Mouse (Mus musculus) neural tube, embryonic 15.5 days (tissue): ENCODE measurements around the gene Efl1. TPM values are rescaled to one million over a fixed set of nuclear protein-coding genes. Genes with fewer than 3 reads are reported as not detected.

ENCODE experiments used
- ATAC-seq: fragments of 200-750 bp; cut with Nextera tagmentation; 2 replicates; pipeline ENCODE4 v1.8.0; 2017; ENCODE audit warnings: mild to moderate bottlenecking, moderate TSS enrichment, moderate library complexity; ENCODE audit not compliant: low FRiP score
- H3K27ac ChIP-seq: fragments of 300-500 bp; sonication (generic); replicated peaks from 2 replicates; pipeline ENCODE4 v1.5.1; 2015; ENCODE audit warnings: mild to moderate bottlenecking, inconsistent platforms
- H3K27me3 ChIP-seq: fragments of 300-500 bp; sonication (generic); replicated peaks from 2 replicates; pipeline ENCODE4 v1.6.1; 2015; ENCODE audit warnings: inconsistent platforms
- H3K36me3 ChIP-seq: fragments of 300-500 bp; sonication (generic); 2 replicates; pipeline ENCODE4 v1.6.1; 2015; ENCODE audit warnings: inconsistent platforms
- H3K4me1 ChIP-seq: fragments of 300-500 bp; sonication (generic); 2 replicates; pipeline ENCODE4 v1.6.1; 2015; ENCODE audit warnings: inconsistent platforms
- H3K4me2 ChIP-seq: fragments of 300-500 bp; sonication (generic); 2 replicates; pipeline ENCODE4 v1.6.1; 2015; ENCODE audit warnings: inconsistent platforms, mild to moderate bottlenecking, moderate library complexity
- H3K4me3 ChIP-seq: fragments of 300-500 bp; sonication (generic); replicated peaks from 2 replicates; pipeline ENCODE4 v1.5.1; 2015; ENCODE audit warnings: mild to moderate bottlenecking, inconsistent platforms
- H3K9ac ChIP-seq: fragments of 300-500 bp; sonication (generic); replicated peaks from 2 replicates; pipeline ENCODE4 v1.6.1; 2015; ENCODE audit warnings: mild to moderate bottlenecking, inconsistent platforms
- H3K9me3 ChIP-seq: fragments of 300-500 bp; sonication (generic); replicated peaks from 2 replicates; pipeline ENCODE4 v1.6.1; 2016; ENCODE audit warnings: inconsistent platforms
- WGBS: fragments of 180-500 bp; shearing (Covaris S2); methylation state at CpG from one replicate; pipeline ENCODE4 v1.1.7; 2015; ENCODE audit warnings: mixed read lengths; 5-methylcytosine and 5-hydroxymethylcytosine counted together
- polyA plus RNA-seq: library from polyadenylated mRNA; unstranded; fragments of >200 nt; fragmentation: Nextera tagmentation; extraction: Ambion mirVana; gene quantifications from 2 replicates; pipeline ENCODE4 v1.2.1, GENCODE M21; 2015

The Efl1 gene
- polyA plus RNA-seq, result 20.8 and 21.1 TPM in 2 replicates

DNA sequence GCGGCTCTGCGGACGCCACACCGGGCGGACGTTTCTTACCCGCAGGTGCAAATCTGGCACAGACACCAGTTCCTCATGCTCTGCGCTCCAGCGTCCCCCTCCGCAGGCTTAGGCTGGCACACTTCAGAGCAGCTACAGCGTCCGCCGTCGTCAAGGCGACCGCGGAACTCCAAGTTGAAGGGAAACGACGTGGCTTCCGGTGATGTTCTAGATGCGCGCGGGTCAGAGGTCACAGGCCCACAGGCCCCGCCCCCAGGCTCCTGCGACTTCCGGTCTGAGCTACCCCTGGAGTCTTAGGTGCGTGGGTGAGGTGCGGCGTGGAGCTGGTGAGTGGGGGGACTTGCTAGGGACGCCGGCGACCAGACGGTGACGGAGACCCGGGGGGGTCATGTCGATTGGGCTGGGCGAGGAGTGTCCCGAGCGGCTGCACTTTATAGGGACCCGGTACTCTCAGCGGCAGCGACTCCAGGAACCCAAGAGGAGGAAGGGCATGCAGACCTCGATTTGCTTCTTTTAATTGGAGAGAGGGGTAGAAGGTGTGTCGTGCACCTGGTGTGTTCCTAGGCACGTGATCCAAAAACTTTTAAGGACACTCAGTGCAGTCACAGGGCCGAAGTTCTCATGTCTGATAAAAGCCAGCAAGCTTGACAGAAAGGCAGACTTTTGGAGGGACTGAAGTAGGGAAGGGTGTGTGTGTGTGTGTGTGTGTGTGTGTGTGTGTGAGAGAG is at the start of gene Efl1, which contains the start of gene Saxo2:
TSS of gene Efl1 (plus strand) at position 262 of the 728 bp plus-strand sequence.
TSS of gene Saxo2 (minus strand) at position 176 of the 728 bp plus-strand sequence.
- WGBS, result under 1% methylated on average over 46 of the region's 46 CpGs
- no peaks in the 10 kb centered on the region for H3K9me3 ChIP-seq
- peak; percentile 98 for ATAC-seq
- H3K4me3 ChIP-seq, result peak within 1 kb of the TSS; percentile 81
- 0 out of 2 replicates have a peak, but pooled peaks cover 6% of the 10 kb centered on the region for H3K36me3 ChIP-seq
- H3K27ac ChIP-seq, result peak within 1 kb of the TSS; percentile 6; the same call in 1 of the 2 replicates
- H3K4me2 ChIP-seq, result peak within 1 kb of the TSS; percentile 66
- H3K27me3 ChIP-seq, result no peaks in the 10 kb centered on the region
- peak within 1 kb of the TSS; percentile 70 for H3K9ac ChIP-seq
- peaks cover 26% of the 10 kb centered on the region for H3K4me1 ChIP-seq

DNA sequence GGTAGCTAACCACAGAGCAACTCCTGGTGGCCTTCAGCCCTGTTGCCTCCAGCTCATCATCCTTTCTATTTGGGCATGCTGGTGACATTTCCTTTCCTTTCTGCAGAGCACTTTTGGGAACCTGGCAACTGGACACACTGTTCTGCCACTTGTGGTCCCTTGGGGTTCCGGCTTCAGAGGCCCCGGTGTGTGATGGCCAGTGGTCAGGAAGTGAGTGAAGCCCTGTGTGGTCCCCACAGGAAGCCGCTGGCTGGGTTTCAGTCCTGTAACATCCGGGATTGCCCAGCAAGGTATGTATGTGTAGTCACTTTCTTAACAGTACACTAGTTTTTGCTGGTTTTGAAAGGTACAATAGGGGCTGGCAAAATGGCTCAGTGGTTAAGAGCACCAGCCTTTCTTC is 46.4 kb upstream of the Efl1 start:
- ATAC-seq, result no peak
- no peak overlapping the region for H3K27ac ChIP-seq
- no peaks in the 10 kb centered on the region for H3K9me3 ChIP-seq
- H3K4me2 ChIP-seq, result no peak overlapping the region
- H3K36me3 ChIP-seq, result no peaks in the 10 kb centered on the region
- no peaks in the 10 kb centered on the region for H3K27me3 ChIP-seq
- H3K9ac ChIP-seq, result no peak overlapping the region
- WGBS, result 90% methylated on average over 4 of the region's 4 CpGs
- no peaks in the 10 kb centered on the region; the same call in 1 of the 2 replicates for H3K4me1 ChIP-seq
- no peak overlapping the region for H3K4me3 ChIP-seq

DNA sequence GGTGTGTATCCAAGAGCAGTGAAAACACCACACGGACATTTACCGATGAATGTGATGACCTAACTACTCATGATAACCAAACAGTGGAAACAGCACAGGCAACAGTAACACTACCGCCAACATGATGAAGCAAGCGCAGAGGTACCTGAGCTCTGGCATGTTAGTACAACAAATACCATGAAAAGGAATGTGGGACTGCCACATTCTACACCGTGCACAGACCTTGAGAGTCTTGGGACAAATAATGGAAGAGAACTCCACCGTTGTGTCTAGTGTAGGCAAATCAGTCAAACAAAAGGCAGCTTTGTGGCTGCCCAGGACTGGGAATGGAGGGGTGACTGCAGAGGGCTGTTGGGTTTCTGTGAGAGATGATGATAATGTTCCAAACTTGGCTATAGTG is 43.0 kb upstream of the Efl1 start:
- Histone ChIP-seq H3K36me3 (no peaks in the 10 kb centered on the region), H3K9me3 (no peaks in the 10 kb centered on the region), H3K4me3 (no peak overlapping the region), H3K4me2 (no peak overlapping the region), H3K27ac (no peak overlapping the region), H3K4me1 (no peaks in the 10 kb centered on the region; the same call in 1 of the 2 replicates), H3K9ac (no peak overlapping the region), H3K27me3 (no peaks in the 10 kb centered on the region)
- no peak for ATAC-seq
- 87% methylated on average over 6 of the region's 6 CpGs for WGBS

DNA sequence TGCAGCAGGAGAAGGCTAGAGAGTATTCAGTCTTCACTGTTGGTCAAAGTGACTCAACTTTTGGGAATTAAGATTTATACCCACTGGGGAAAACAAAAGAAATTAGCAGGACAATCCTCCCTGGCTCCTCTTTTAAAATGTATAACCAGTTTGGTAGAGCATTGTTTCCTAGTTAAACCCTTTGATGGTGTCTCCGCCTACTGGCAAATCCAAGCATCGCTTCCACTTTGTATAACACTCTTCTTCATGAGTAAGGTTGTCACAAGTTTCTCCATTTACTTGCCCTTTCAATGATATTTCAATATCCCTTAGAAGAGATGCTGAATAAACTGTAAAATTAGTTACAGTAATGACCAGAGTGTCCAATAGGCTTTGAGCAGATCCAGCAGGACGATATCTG is 38.8 kb upstream of the Efl1 start:
- Histone ChIP-seq H3K9me3 (no peaks in the 10 kb centered on the region), H3K4me2 (no peak overlapping the region), H3K27me3 (no peaks in the 10 kb centered on the region), H3K27ac (no peak overlapping the region), H3K36me3 (no peaks in the 10 kb centered on the region), H3K4me1 (no peaks in the 10 kb centered on the region), H3K4me3 (no peak overlapping the region), H3K9ac (no peak overlapping the region)
- no peak for ATAC-seq
- WGBS, result 75% methylated on average over 3 of the region's 3 CpGs

GRCm38 (mm10) chr7:82625342-82625741 is 23.1 kb upstream of the Efl1 start:
- no peaks in the 10 kb centered on the region for H3K9me3 ChIP-seq
- 22% methylated on average over 7 of the region's 7 CpGs for WGBS
- no peak for ATAC-seq
- H3K4me2 ChIP-seq, result no peak overlapping the region
- H3K4me3 ChIP-seq, result no peak overlapping the region
- H3K9ac ChIP-seq, result no peak overlapping the region
- no peaks in the 10 kb centered on the region for H3K4me1 ChIP-seq
- no peaks in the 10 kb centered on the region for H3K36me3 ChIP-seq
- no peak overlapping the region for H3K27ac ChIP-seq
- no peaks in the 10 kb centered on the region for H3K27me3 ChIP-seq

DNA sequence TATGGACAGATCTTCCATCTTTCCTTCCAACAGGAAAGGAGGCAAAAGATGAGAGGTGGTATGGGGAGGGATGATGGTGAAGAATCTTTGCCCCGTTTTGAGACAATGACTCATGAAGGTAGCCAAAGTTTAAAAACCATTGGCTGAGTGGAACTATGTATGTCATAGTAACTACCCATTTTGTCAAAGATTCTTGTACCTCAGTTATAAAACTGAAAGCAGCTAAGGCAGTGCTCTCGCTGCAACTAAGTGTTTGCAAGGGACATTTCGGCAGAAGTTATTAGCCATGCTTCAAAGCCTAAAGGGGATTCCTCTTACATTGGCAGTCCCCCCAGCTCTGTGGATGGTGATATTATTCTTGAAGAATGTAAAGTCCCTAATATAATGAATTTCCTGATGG is 1.2 kb upstream of the Efl1 start:
- Histone ChIP-seq H3K4me1 (peaks cover 26% of the 10 kb centered on the region), H3K9me3 (no peaks in the 10 kb centered on the region), H3K27me3 (no peaks in the 10 kb centered on the region), H3K4me2 (no peak overlapping the region; the same call in 1 of the 2 replicates), H3K36me3 (0 out of 2 replicates have a peak, but pooled peaks cover 5% of the 10 kb centered on the region), H3K4me3 (no peak overlapping the region), H3K27ac (no peak overlapping the region), H3K9ac (no peak overlapping the region)
- WGBS, result 91% methylated on average over 3 of the region's 3 CpGs
- no peak for ATAC-seq

- no peak overlapping the region for H3K27ac ChIP-seq
- H3K4me2 ChIP-seq, result peak overlapping the region; percentile 66
- H3K9ac ChIP-seq, result peak overlapping the region; percentile 70
- H3K9me3 ChIP-seq, result no peaks in the 10 kb centered on the region
- ATAC-seq, result no peak; the same call in 1 of the 2 replicates
- peaks cover 26% of the 10 kb centered on the region for H3K4me1 ChIP-seq
- no peaks in the 10 kb centered on the region for H3K27me3 ChIP-seq
- peak overlapping the region; percentile 81 for H3K4me3 ChIP-seq
- WGBS, result 34% methylated on average over 4 of the region's 4 CpGs
- 0 out of 2 replicates have a peak, but pooled peaks cover 6% of the 10 kb centered on the region for H3K36me3 ChIP-seq
Measured at GRCm38 (mm10) chr7:82647909-82648308, 505 bp upstream of the Efl1 start.

DNA sequence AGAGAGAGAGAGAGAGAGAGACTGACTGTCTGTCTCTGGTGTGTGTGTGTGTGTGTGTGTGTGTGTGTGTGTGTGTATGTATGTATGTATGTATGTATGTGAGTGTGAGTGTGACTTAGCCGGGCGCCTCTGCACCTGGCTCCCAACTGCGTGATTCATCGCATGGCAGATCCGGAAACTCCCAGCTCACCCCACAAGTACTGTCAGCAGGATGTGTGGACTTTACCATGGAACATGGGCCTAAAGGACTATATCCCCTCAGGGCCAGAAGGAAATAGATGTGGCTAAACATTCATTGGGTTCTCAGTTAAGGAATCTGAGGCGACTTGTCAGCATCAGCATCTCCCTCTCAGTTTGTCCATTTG is 649 bp downstream of the Efl1 start:
- ATAC-seq, result no peak; the same call in 1 of the 2 replicates
- Histone ChIP-seq H3K36me3 (0 out of 2 replicates have a peak, but pooled peaks cover 6% of the 10 kb centered on the region), H3K4me2 (peak overlapping the region; percentile 66), H3K4me1 (peaks cover 26% of the 10 kb centered on the region), H3K9ac (peak overlapping the region; percentile 70), H3K9me3 (no peaks in the 10 kb centered on the region), H3K4me3 (peak overlapping the region; percentile 81), H3K27ac (no peak overlapping the region), H3K27me3 (no peaks in the 10 kb centered on the region)
- WGBS, result 18% methylated on average over 6 of the region's 6 CpGs

- no peak for ATAC-seq
- no peaks in the 10 kb centered on the region for H3K4me1 ChIP-seq
- H3K9me3 ChIP-seq, result no peaks in the 10 kb centered on the region
- no peak overlapping the region for H3K27ac ChIP-seq
- no peak overlapping the region for H3K4me2 ChIP-seq
- H3K36me3 ChIP-seq, result peaks cover 49% of the 10 kb centered on the region
- no peaks in the 10 kb centered on the region for H3K27me3 ChIP-seq
- 87% methylated on average over 3 of the region's 3 CpGs for WGBS
- H3K4me3 ChIP-seq, result no peak overlapping the region
- no peak overlapping the region for H3K9ac ChIP-seq
Measured at GRCm38 (mm10) chr7:82664604-82665003, 16.2 kb downstream of the Efl1 start.

DNA sequence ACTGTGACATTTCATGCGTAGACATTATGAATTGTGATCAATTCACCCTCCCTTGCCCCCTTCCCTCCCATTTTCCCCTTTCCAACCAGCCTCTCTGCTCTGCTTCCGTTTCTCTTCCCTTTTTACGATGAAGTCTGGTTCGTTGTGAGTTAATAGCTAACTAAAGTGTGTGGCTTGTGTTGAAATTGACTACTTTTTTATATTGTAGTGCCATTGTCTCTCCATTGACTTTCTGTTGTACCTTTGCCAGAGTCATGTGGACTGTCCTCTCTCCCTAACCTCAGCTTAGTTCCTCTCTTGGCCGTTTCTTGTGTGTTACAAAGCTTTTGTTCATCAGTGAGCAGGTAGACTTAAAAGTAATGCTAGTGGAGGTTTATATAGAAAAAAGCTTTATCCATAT is 27.6 kb downstream of the Efl1 start:
- Histone ChIP-seq H3K9ac (no peak overlapping the region), H3K27me3 (no peaks in the 10 kb centered on the region), H3K4me2 (no peak overlapping the region), H3K9me3 (no peaks in the 10 kb centered on the region), H3K4me1 (no peaks in the 10 kb centered on the region), H3K36me3 (peaks cover 31% of the 10 kb centered on the region), H3K4me3 (no peak overlapping the region), H3K27ac (no peak overlapping the region)
- 61% methylated on average over 5 of the region's 5 CpGs for WGBS
- ATAC-seq, result no peak

GRCm38 (mm10) chr7:82676834-82677233 is 28.4 kb downstream of the Efl1 start:
- Histone ChIP-seq H3K4me2 (no peak overlapping the region), H3K4me3 (no peak overlapping the region), H3K9ac (no peak overlapping the region), H3K36me3 (peaks cover 31% of the 10 kb centered on the region), H3K27me3 (no peaks in the 10 kb centered on the region), H3K4me1 (no peaks in the 10 kb centered on the region), H3K9me3 (no peaks in the 10 kb centered on the region), H3K27ac (no peak overlapping the region)
- WGBS, result 88% methylated on average over 6 of the region's 6 CpGs
- ATAC-seq, result no peak; the same call in 1 of the 2 replicates

DNA sequence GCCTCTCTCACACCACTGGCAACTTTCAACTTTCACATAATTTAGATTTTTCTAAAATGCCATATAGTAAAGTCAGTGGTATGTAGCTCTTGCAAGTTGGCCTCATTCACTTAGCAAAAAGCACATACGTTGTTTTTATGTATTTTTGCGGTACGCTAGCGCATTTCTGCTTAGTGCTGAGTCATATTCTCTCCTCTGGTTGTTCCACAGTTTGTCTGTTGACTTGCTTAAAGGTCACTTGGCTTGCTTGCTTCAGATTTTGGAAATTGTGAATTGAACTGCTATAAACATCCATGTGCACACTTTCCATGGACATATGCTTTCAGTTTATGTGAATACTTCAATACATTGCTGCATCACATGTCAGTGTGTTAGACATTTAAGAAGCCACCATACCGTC is 31.5 kb downstream of the Efl1 start:
- no peaks in the 10 kb centered on the region for H3K27me3 ChIP-seq
- H3K4me1 ChIP-seq, result no peaks in the 10 kb centered on the region
- no peak overlapping the region for H3K4me2 ChIP-seq
- no peak overlapping the region for H3K27ac ChIP-seq
- H3K9ac ChIP-seq, result no peak overlapping the region
- ATAC-seq, result no peak
- H3K9me3 ChIP-seq, result no peaks in the 10 kb centered on the region
- peaks cover 27% of the 10 kb centered on the region for H3K36me3 ChIP-seq
- WGBS, result 95% methylated on average over 5 of the region's 5 CpGs
- H3K4me3 ChIP-seq, result no peak overlapping the region
